Mouse (Mus musculus) bone marrow macrophage, adult 2 months (primary cell): Measurements from ENCODE around the gene Ddx58.

Experiments
- CTCF ChIP-seq: IDR thresholded peaks from 2 replicates; pipeline ENCODE4 v1.5.1; 2012; ENCODE audit warnings: low read depth, mild to moderate bottlenecking, low read length, moderate library complexity
- POLR2A ChIP-seq: IDR thresholded peaks from 2 replicates; pipeline ENCODE4 v1.6.1; 2012; ENCODE audit warnings: mild to moderate bottlenecking, low read depth, low read length, borderline replicate concordance

DNA sequence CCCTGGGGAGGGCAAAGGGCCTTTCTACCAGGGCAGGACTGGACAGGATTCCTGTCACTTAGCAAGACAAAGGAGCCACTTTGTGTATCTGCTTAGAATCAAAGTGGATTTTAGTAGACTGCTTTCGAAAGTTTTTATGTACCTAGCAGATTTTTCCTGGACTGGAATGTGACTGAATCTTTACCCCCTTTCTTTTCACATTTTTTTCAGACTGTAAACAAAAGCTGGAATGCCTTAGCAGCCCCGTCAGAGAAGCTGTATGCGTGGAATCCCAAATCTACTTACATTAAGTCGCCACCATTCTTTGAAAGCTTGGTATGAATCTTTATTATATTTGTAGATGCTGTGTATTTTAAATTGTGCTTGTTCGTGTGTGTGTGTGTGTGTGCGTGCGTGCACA, 51.7 kb downstream of the Ddx58 start:
- TF ChIP-seq CTCF (no peak), POLR2A (no peak)
